Mouse (Mus musculus): ENCODE measurements around the gene Mpv17l. TPM values are rescaled to one million over a fixed set of nuclear protein-coding genes. Genes with fewer than 3 reads are reported as not detected.
A peak's percentile ranks its signal among the peaks of the same experiment; 100 is the strongest.

Gene Mpv17l
- polyA plus RNA-seq, 1 experiment from 2014 or later, result 10.8 TPM

DNA sequence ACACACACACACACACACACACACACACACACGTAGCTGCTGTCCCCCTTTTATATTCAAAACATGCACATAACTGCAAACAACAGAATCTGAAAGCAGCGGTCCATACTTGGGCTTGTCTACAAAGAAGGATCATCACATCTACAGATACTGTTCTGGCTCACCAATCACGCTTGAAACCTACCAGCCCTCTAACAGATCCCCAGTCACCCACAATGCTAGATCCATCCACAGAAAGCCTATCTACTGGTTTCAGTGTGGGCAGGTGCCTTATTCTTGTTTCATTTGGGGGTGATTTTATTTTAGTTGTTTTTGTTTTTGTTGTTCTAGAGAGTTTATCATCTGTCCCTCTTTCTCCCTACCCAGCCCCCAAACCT lies 83.2 kb downstream of the Mpv17l start:
- peak overlapping the region; percentile 91 for H3K4me2 ChIP-seq (replicated peaks)
- WGBS, result 59% methylated on average over 3 of the region's 3 CpGs
- H3K36me3 ChIP-seq, result no peaks in the 10 kb centered on the region
- H3K9ac ChIP-seq, result peak overlapping the region; percentile 33; the same call in 1 of the 2 replicates
- H3K4me3 ChIP-seq (replicated peaks), result peak overlapping the region; percentile 39
- no peaks in the 10 kb centered on the region for H3K9me3 ChIP-seq
- H3K4me1 ChIP-seq (replicated peaks), result peaks cover 7% of the 10 kb centered on the region; the same call in 1 of the 2 replicates
- H3K27me3 ChIP-seq (replicated peaks), result no peaks in the 10 kb centered on the region
- H3K27ac ChIP-seq, result no peak overlapping the region
- no peak; the same call in 1 of the 2 replicates for ATAC-seq

DNA sequence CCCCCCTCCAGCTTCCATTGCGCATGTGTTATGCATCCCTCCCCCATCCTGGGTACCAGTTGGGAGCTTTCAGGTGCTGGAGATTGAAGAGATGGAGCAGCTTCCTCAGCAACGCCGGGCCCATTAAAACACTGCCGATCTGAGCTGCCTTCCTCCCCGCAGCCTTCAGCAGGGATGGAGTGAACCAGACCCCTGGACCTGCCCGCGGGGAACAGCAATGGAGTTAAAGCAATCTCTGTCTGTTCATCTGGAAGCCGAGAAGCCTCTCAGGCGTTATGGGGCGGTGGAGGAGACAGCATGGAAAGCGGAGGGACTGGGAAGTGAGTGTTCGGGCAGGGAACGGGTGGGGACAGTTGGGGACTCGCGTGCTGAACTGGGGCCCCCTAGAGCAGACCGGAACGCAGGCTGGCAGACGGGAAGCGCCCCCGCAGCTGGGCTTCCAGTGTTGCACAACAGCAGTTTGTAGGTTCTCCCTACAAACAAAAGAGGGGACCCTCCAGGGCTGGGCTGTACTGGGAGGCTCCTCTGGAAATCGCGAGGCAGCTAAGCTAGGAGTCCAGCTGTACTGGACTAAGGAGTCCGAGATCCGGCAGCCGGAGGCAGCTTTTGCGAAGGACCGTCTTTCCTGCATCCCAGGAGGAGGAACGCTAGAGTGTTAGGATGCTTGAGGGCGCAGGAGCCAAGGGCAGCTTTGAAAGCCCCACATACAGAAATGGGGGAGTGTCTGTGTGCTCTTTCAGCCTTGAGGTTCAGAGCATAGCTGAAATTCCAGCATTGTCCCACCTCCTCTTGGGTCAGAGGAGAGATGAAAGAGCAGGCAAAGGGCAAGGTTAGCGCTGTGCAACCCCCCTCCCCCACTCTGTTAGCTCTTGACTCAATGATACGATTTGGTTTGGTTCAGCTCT lies 83.9 kb downstream of the Mpv17l start, which contains the start of the genes 2900011O08Rik and Ifitm7:
Gene 2900011O08Rik, plus strand, starts transcription at position 31 of the 905 bp plus-strand sequence.
Gene Ifitm7, minus strand, starts transcription at position 315 of the 905 bp plus-strand sequence.
- WGBS, result 2% methylated on average over 31 of the region's 31 CpGs
- Histone ChIP-seq H3K4me1 (replicated peaks) (peaks cover 7% of the 10 kb centered on the region; the same call in 1 of the 2 replicates), H3K27me3 (replicated peaks) (no peaks in the 10 kb centered on the region), H3K4me2 (replicated peaks) (peak within 1 kb of the TSS; percentile 91), H3K9ac (peak within 1 kb of the TSS; percentile 33), H3K36me3 (no peaks in the 10 kb centered on the region), H3K4me3 (replicated peaks) (peak within 1 kb of the TSS; percentile 39), H3K27ac (no peak within 1 kb of the TSS), H3K9me3 (no peaks in the 10 kb centered on the region)
- peak; percentile 55 for ATAC-seq

- H3K9ac ChIP-seq, result no peak overlapping the region
- no peaks in the 10 kb centered on the region for H3K9me3 ChIP-seq
- H3K4me2 ChIP-seq (replicated peaks), result no peak overlapping the region
- WGBS, result 68% methylated on average over 11 of the region's 11 CpGs
- ATAC-seq, result no peak
- H3K36me3 ChIP-seq, result no peaks in the 10 kb centered on the region
- H3K4me1 ChIP-seq (replicated peaks), result no peaks in the 10 kb centered on the region
- no peak overlapping the region for H3K27ac ChIP-seq
- H3K27me3 ChIP-seq (replicated peaks), result no peaks in the 10 kb centered on the region
- H3K4me3 ChIP-seq (replicated peaks), result no peak overlapping the region
Observed at GRCm38 (mm10) chr16:13992518-13993248, 89.7 kb downstream of the Mpv17l start.

DNA sequence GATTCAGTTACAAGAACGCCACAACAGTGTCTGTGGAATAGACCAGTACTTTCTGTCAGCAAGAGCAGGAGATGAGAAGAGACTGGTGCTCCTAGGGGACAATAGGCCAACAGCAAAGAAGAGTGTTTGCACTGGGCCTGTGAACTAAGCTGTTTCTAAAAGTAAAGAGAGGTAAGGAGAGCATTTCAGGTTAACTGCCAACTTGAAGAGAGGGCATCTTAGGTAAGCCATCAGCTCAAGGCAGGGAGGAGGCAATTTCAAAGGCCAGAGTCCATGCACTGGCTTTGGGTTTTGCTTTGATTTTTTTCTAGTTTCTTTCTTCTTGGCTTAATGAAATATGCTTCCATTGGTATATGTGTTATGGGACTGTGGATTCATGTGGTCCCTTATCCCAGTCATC lies 91.1 kb downstream of the Mpv17l start:
- Histone ChIP-seq H3K4me1 (replicated peaks) (no peaks in the 10 kb centered on the region), H3K4me2 (replicated peaks) (no peak overlapping the region), H3K36me3 (no peaks in the 10 kb centered on the region), H3K9ac (no peak overlapping the region), H3K9me3 (no peaks in the 10 kb centered on the region), H3K4me3 (replicated peaks) (no peak overlapping the region), H3K27me3 (replicated peaks) (no peaks in the 10 kb centered on the region), H3K27ac (no peak overlapping the region)
- ATAC-seq, result no peak
- WGBS, result 82% methylated on average over 1 of the region's 1 CpGs

- Histone ChIP-seq H3K27me3 (replicated peaks) (no peaks in the 10 kb centered on the region), H3K9ac (no peak overlapping the region), H3K9me3 (no peaks in the 10 kb centered on the region), H3K4me2 (replicated peaks) (no peak overlapping the region), H3K4me3 (replicated peaks) (no peak overlapping the region), H3K36me3 (no peaks in the 10 kb centered on the region), H3K4me1 (replicated peaks) (no peaks in the 10 kb centered on the region), H3K27ac (no peak overlapping the region)
- ATAC-seq, result no peak
- 78% methylated on average over 1 of the region's 1 CpGs for WGBS
Observed at GRCm38 (mm10) chr16:13994502-13994901, 91.5 kb downstream of the Mpv17l start.

Other genes starting within 250 kb of the Mpv17l start
- gene Parn, start 235.0 kb upstream of the Mpv17l start, polyA plus RNA-seq (2015; fragmentation: Nextera tagmentation; extraction: Ambion mirVana), result 38.6 and 38.7 TPM in 2 replicates
- gene Bfar, start 231.3 kb upstream of the Mpv17l start, polyA plus RNA-seq (2015; fragmentation: Nextera tagmentation; extraction: Ambion mirVana), result 38.1 and 38.7 TPM in 2 replicates
- gene 3110001I22Rik, start 231.2 kb upstream of the Mpv17l start, polyA plus RNA-seq (2015; fragmentation: Nextera tagmentation; extraction: Ambion mirVana), result 3.7 and 4.7 TPM in 2 replicates
- 4.8 and 7.9 TPM in 2 replicates for gene Pla2g10, start 172.2 kb upstream of the Mpv17l start, polyA plus RNA-seq (2015; fragmentation: Nextera tagmentation; extraction: Ambion mirVana)
- 49.8 and 54.5 TPM in 2 replicates for gene Rrn3, start 122.5 kb upstream of the Mpv17l start, polyA plus RNA-seq (2015; fragmentation: Nextera tagmentation; extraction: Ambion mirVana)
- 147 and 152 TPM in 2 replicates for gene Ntan1, start 84.3 kb upstream of the Mpv17l start, polyA plus RNA-seq (2015; fragmentation: Nextera tagmentation; extraction: Ambion mirVana)
- 93.2 and 100.0 TPM in 2 replicates for gene Pdxdc1, start within 50 bp of the Mpv17l start, polyA plus RNA-seq (2015; fragmentation: Nextera tagmentation; extraction: Ambion mirVana)
- 2.1 TPM in 2 replicates for gene 2900011O08Rik, start 83.4 kb downstream of the Mpv17l start, polyA plus RNA-seq (2015; fragmentation: Nextera tagmentation; extraction: Ambion mirVana)
- not detected in 2 replicates for gene Ifitm7, start 83.7 kb downstream of the Mpv17l start, polyA plus RNA-seq (2015; fragmentation: Nextera tagmentation; extraction: Ambion mirVana)

All from intestine, embryonic 15.5 days (tissue).